Mouse (Mus musculus): ENCODE data around the gene Szrd1. TPM values are rescaled to one million over a fixed set of nuclear protein-coding genes. Genes with fewer than 3 reads are reported as not detected.

Szrd1 gene
- 10 to 100 TPM; 48.3 to 62.8 (median 49.9) TPM for total RNA-seq (2022)

- DNase-seq (ENCODE audit: low spot score in 2 of 2), result peak; percentile 94 to 99
Measured at GRCm38 (mm10) chr4:141139116-141139970, at the start of gene Szrd1. TSS of gene Szrd1 (minus strand) at chr4:141139775.

DNA sequence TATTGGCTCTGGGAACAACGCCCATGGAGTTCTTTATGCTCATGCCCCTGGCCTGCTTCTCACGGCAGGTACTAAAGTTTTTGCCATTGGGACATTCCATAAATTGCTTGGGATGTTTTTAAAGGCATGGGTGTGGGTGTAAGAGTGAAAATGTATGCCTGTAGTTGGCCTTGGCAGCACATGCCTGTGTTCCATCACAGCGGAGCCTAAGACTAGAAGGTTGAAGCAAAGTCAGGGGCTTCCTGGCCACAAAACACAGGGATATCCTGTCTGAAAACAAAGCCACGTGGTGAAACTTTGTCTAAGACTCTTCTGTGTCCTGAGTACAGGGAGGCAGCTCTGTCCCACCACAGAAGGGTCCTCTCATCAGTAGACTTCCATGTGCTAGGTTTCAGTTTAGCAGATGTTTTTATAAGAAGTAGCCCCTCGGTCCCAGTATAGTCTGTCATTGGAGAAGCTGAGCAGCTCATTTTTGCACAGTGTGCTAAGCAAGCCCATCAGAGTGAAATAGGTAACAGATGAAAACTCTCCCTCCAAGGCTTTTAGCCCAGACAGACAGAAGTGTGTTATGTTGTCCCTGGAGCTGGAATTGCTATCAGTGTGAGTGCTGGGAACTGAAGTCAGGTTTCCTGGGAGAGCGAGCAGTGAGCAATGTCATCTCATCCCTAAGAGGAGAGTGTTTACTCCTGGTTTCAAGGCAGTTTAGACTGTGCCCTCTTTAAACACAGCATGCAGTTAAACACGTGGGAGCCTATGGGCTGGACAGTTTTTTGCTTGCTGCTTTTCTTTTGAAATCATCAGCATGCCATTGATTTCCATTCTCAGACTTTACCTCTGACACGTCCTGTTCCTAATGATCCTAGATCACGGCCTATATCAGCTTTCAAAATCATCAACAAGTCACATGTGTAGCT lies 47.6 kb upstream of the Szrd1 start:
- DNase-seq (ENCODE audit: low spot score in 2 of 2), result no peak

DNA sequence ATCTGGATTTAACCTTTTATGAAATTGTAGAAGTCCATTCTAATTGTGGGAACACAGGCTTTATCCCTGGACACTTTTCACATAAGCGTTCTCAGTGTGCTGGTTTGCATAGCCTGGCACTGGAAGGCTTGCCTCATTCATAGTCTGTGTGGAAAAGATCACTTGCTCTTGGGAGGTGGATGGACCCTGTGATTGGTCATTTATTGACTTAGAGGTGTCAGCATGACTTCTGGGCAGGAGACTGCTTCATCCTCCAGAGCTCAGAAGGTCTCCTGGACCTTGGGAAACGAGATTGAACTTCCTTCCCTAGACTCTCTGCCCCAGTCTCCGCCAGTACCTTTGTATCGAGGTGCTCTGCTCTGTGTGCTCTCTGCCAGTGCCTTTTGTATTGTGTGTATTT lies 44.9 kb upstream of the Szrd1 start:
- no peak for DNase-seq (ENCODE audit: low spot score in 2 of 2)

DNA sequence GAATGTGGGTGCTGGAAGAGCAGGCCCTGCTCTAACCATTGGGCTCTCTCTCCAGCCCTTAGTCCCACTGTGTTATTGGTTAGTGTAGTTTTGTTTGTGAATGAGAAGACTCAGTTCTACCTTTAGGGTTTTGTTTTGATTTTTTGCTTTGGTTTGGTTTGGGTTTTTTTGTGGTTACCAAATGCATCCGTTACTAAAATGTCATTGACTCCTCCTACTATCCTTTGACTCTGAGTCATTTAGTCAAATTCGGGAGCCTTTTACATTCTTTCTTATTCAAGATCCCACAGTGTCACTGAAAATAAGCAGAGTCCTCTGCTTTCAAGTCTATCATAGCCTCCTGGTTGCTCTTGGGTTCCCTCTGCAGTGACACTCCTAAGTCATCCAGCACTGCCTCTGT lies 44.4 kb upstream of the Szrd1 start:
- no peak for DNase-seq (ENCODE audit: low spot score in 2 of 2)

- no peak for DNase-seq (ENCODE audit: low spot score in 2 of 2)
Measured at GRCm38 (mm10) chr4:141181981-141182380, 42.4 kb upstream of the Szrd1 start.

GRCm38 (mm10) chr4:141180831-141181230 lies 41.3 kb upstream of the Szrd1 start:
- no peak for DNase-seq (ENCODE audit: low spot score in 2 of 2)

DNA sequence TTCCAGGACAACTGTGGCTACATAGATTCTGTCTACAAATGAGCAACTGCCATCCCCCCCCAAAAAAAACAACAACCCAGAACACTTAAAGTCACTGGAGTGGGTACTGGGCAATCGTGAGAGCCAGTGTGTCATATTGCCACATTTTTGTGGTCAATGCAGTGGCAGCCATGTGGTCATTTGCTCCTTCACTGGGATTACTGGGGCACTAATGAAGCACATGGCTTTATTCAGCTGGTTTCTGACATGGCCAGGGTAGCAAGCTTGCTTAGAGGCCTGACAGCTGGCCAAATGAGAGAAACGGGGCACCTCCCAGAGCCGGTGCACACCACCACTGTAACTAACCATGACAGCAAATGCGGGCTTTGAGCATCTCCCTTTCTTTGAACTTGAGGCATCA lies 38.9 kb upstream of the Szrd1 start:
- no peak for DNase-seq (ENCODE audit: low spot score in 2 of 2)

DNA sequence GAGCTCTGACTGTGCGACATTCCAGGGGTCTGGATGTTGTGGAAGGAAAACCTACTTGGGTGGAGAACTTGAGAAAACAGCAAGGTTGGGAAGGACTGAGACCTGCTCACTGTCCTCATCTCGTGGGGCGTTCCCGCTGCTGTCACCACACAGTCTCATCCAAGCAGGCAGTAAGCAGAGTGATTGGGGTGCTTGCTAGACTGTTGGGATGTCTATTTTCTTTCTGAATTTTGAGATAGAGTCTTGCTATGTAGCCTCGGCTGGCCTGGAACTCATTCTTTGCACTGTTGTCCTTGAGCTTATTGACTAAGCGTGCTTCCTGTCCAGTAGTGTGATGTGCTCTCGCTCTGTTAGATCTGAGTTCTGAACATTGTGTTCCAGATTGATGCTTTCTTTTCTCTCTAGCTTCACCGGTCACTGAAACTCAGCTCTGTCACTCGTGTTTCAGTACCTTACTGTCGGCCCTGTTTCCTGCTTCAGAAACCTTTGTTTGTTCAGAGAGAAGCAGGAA lies 36.8 kb upstream of the Szrd1 start:
- DNase-seq (ENCODE audit: low spot score in 2 of 2), result no peak

DNA sequence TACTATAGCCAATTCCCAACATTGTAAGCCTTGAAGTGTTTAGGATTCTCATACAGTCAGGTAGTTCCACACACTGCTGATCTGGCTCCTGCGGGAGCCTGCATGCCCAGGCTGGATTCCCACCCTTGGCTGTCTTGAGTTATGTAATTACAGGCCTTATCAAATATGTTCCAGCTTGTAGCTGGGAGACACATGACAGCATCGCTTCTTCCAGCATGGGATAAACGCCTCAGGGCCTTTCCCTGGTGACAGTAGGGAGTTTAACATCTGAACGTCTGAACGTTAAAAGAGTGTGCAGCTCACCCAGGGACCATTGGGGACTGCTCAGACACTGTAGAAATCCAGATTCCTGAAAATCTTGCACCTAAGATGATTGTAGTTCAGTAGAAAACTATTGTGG lies 36.2 kb upstream of the Szrd1 start:
- no peak for DNase-seq (ENCODE audit: low spot score in 2 of 2)

- no peak for DNase-seq (ENCODE audit: low spot score in 2 of 2)
Measured at GRCm38 (mm10) chr4:141172121-141172520, 32.5 kb upstream of the Szrd1 start.

DNA sequence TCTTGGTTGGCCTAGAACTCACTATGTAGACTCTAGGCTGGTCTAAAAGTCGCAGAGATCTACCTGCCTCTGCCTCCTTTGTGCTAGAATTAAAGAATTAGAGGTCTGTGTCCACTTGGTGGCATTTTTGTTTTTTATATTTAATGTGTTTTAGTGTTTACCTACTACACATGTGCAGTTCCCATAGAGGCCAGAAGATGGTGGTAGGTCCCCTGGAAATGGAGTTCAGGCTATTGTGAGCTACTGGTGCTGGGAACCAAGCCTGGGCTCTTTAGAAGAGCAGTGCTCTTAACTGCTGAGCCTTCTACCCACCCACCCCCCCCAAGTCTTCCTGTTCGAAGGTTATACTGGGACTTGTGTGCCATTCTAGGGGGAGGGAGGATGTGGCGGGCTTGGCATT lies 27.6 kb upstream of the Szrd1 start:
- no peak for DNase-seq (ENCODE audit: low spot score in 2 of 2)

DNA sequence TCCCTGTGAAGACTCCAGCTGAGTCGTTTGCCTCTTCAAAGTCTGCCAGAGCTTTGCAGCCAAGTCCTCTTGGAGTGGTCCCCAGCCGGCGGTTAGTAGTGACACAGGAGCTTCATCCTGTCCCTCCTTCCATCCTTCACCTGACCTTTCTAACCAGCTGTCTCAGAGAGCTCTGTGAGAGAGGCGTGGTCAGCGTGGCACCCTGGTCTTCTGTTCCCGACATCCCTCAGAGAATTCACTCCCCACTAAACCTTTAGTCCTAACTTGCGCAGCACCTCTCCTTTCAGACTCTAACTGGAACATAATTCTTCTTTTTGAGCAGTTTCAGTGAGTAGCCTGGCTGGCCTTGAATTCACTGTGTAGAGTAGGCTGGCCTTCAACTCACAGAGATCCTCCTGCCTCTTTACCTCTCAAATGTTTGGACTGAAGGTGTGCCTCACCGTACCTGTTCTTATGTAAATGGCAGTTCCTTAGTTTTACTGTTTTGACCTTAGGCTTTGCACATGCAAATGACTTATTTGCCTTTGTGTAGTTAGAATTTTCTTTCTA lies 26.2 kb upstream of the Szrd1 start:
- no peak for DNase-seq (ENCODE audit: low spot score in 2 of 2)

DNA sequence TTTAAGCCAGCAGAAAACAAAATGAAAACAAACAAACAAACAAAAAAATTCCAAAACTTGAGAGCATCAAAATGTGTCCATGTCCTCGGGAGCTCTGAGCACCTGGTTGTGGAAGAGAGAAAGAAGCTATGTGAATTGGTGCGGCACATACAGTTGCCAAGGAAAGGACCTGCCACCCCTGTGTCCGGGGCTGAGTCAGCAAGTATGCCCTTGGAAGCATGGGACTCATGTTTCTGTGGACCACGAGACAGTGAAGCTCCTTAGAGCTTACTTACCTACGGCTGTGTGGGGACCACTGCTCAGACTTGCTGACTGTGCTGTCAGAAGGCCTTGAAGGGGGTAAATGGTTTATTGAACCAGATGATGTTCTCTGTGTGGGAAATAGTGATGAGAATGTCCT lies 24.2 kb upstream of the Szrd1 start:
- no peak for DNase-seq (ENCODE audit: low spot score in 2 of 2)

GRCm38 (mm10) chr4:141161699-141162208 lies 22.2 kb upstream of the Szrd1 start:
- DNase-seq (ENCODE audit: low spot score in 2 of 2), result no peak

DNA sequence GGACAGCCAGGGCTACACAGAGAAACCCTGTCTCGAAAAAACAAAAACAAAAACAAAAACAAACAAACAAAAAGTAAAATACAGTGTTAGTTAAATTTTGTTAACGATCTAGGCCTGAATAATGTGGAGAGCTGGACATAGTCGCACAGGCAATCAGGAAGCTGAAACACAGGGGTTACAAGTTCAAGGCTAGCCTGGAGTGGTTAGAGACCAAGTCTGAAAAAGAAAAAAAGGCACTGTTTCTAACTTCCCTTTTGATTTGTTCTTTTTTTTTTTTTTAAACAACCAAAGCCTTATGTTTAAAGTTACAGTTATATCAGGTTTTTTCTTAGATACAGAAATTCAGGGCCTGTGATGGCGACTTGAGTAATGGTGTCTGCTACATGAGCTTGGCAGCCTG lies 20.6 kb upstream of the Szrd1 start:
- no peak for DNase-seq (ENCODE audit: low spot score in 2 of 2)

DNA sequence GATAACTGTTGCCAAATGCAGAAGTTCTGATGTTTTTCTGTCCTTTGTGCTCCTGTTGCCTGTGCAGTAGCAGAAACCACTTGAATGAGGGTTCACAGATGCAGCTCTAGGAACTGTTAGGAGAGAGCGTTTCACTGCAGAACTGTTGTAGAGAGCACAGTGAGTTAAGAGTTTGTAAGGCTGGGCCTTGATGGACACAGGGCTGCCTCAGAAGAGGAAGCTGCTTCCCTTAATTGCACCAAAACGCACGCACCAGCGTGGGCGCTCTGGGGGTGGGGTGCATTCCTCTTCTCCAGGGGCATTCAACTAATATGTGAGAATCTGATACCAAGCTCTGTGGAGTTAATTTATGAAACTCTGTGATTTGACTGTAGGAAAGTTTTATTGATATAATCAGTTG lies 20.1 kb upstream of the Szrd1 start:
- no peak for DNase-seq (ENCODE audit: low spot score in 2 of 2)

DNA sequence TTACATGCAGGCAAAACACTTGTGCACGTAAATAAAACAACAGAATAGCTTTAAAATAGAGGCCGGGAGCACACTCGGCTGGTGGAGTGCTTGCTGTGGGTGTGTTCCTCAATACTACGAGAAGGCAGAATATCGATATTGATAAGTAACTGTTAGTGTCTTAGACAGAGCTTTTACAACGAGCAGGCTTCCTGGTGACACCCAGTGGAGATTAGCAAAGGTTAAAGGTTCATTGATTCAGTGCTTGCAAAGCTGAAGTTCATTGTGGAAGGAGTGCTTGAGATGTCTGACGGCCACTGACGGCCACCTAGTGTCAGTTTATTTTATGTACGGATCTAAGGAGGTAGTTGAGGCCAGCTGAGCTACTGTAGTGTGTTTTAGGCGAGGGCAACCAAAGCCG lies 19.5 kb upstream of the Szrd1 start:
- DNase-seq (ENCODE audit: low spot score in 2 of 2), result no peak

- DNase-seq (ENCODE audit: low spot score in 2 of 2), result no peak
Measured at GRCm38 (mm10) chr4:141158609-141159008, 19.0 kb upstream of the Szrd1 start.

DNA sequence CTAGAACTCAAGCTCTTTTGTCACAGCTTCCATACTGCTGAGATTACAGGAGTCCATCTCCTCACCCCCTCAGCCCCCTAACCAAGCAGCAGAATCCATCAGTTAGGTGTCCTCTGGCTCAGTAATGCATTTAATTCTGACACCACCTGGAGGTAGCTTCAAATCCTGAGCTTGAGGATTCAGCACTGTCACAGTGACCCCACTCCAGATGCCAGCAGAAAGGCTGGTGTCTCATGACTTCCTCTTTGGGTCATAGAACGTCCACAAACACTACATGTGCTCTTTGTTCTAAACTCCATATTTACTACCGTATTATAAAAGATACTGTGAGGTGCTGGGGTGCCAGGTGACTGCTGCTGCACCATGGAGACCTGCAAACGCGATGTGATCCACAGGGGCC lies 17.9 kb upstream of the Szrd1 start:
- DNase-seq (ENCODE audit: low spot score in 2 of 2), result no peak

- DNase-seq (ENCODE audit: low spot score in 2 of 2), result no peak
Measured at GRCm38 (mm10) chr4:141149116-141149515, 9.5 kb upstream of the Szrd1 start.

GRCm38 (mm10) chr4:141148009-141148801 lies 8.6 kb upstream of the Szrd1 start:
- DNase-seq (ENCODE audit: low spot score in 2 of 2), result no peak

All from left cerebral cortex, adult 8-10 months (tissue).